Mouse (Mus musculus): ENCODE results near the gene Tent4b.

Gene Tent4b

DNA sequence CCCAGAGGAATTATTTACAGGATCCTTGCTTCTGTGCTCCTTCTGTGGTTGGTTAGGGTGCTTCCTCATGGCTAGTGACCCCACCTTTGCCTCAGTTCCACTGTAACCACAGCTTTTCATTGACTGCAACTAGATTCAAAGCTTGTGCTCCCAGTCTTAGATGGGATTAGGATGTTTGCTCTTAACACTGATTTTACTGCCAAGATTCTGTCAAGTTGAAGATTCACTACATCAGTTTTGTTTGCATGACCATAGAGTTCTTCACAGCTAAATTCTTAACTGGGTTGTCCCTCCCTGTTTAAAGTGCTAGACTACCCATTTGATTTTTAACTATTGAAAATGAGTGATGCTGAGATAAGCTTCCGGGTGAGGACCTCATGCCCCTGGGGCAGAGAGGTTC, 29.3 kb downstream of the Tent4b start:
- DNase-seq (ENCODE audit: low spot score in 2 of 2): no peak

DNA sequence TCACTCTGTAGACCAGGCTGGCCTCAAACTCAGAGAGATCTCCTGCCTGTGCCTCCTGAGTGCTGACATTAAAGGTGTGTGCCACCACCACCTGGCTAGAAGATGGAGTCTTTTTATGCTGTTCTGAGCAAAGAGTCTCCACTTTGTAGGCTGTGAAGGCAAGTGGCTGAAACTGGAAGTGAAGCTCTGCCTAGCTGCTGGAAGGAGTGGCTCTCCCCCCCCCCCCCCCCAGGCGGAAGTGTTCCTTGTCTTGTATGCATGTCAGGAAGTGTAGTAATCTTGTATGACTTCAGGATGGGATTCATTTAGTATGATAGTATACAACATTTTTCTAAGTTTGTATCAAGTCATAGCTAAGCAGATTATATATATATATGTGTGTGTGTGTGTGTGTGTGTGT, 29.8 kb downstream of the Tent4b start:
- no peak for DNase-seq (ENCODE audit: low spot score in 2 of 2)

DNA sequence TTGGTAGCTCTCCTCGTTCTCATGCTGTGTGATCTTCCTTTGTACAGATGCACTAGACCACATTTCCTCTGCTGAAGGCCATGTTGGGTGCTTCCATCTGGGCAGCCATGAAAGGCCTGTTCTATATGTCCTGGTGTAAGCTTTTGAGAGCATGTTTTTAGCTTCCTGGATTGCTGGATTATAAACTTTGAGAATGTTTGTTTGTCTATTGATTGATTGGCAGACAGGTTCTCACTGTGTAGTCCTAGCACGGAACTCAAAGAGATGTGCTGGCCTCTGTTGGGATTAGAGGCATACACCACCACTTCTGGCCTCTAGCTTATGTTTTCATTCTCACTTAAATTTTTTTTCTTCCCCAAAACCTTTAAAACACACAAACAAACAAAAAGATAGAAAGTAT, 37.7 kb downstream of the Tent4b start:
- no peak for DNase-seq (ENCODE audit: low spot score in 2 of 2)

DNA sequence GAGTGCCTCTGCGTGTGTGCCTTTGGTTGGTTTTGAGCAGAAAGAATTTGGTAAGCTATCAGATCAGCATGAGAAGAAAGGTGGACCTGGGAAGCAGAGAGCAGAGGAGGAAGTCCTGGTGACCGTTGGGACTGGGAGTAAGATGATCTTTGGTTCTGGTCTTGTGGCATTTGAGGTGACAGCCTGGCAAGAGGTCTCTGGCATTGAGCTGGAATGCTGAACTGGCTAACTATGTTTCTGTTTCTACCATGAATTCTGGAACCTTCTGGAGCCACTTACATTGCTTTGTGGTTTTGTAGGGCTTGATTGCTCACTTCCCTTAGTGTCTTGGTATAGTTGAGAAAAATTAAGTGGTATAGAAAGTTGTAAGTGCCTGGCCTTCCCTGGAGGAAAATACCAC, 38.6 kb downstream of the Tent4b start:
- DNase-seq (ENCODE audit: low spot score in 2 of 2): no peak

DNA sequence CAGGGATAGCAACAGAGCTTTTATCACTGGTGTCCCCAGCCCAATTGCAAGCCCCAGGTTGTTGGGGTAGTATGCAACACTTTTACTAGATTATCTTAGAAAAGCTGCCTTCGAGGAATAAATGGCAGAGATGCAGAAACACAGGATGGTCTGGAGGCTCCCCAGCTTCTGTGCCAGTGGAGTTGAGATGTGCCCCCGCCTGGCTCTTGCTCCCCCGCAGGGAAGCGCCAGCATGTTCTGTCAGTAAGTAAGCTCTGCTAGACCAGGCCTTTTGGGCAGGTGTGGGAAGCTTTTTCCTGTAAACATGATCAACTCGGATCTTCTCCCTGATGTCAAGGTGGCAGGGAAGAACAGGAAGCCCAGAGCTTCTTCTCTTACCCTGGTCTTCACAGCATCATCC, 40.3 kb downstream of the Tent4b start:
- DNase-seq (ENCODE audit: low spot score in 2 of 2): no peak

DNA sequence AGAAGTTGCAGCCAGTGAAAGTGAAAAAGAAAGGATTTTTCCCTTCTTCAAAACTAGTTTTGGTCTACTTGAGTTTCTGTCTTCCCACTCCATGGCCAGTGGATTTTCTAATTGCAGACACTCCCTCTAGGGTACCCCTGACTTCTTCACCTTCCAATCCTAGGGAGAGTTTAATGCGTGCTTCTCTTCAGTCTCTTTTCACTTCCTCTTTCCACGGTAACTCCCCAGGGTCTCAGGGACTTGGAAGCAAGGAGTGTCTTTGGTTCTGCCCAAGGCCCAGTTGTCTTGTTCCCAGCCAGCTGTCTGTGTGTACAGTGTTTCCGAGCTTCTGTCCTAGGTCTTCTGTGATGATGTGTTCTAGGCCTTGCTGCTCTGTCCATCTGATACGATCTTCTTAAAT, 42.9 kb downstream of the Tent4b start:
- no peak for DNase-seq (ENCODE audit: low spot score in 2 of 2)

- DNase-seq (ENCODE audit: low spot score in 2 of 2): peak; percentile 21 to 23
These were observed 45.3 kb downstream of the Tent4b start for GRCm38 (mm10) chr8:88244298-88244697.

DNA sequence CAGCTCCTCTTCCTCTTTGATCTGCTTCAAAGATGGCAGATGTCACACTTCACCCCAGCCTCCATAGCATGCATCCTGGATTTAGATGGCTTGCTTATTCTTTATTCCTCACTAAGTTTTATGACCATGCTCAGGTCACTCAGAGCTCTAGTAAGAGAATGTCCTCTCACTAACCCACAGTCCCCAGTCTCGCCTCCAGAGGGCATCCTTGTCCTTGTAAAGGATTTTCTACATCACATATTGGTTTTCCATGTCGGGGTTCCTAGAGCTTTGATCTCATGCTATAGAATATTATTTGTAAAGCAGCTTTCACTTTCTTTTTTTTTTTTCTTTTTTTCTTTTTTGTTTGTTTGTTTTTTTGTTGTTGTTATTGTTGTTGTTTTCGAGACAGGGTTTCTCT, 53.8 kb downstream of the Tent4b start:
- no peak for DNase-seq (ENCODE audit: low spot score in 2 of 2)

DNA sequence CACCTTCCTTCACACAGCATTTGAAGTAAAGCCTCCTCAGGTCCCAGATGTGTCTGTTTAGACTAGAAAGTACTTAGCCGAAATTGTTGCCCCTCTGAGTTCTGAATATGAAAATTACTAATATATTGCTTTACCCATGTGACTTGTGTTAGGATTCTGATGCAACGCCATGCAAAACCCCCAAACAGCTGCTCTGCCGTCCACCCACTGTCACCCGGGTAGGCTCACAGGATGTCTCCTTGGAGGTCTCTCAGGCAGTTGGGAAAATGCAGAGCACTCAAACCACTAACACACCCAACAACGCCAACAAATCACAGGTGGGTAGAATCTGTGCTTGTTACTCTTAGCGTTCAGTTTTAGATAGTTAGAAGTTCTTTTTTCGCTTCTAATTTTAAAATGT, 55.9 kb downstream of the Tent4b start:
- DNase-seq (ENCODE audit: low spot score in 2 of 2): no peak

- DNase-seq (ENCODE audit: low spot score in 2 of 2): no peak
These were observed 59.0 kb downstream of the Tent4b start for GRCm38 (mm10) chr8:88258024-88258423.

GRCm38 (mm10) chr8:88258544-88258943, 59.5 kb downstream of the Tent4b start:
- no peak for DNase-seq (ENCODE audit: low spot score in 2 of 2)

- no peak for DNase-seq (ENCODE audit: low spot score in 2 of 2)
These were observed 61.5 kb downstream of the Tent4b start for GRCm38 (mm10) chr8:88260466-88260980.

- no peak for DNase-seq (ENCODE audit: low spot score in 2 of 2)
These were observed 64.0 kb downstream of the Tent4b start for GRCm38 (mm10) chr8:88262831-88263635.

GRCm38 (mm10) chr8:88265511-88265910, 66.5 kb downstream of the Tent4b start:
- DNase-seq (ENCODE audit: low spot score in 2 of 2): no peak

- DNase-seq (ENCODE audit: low spot score in 2 of 2): peak; percentile 55 to 81
These were observed 67.3 kb downstream of the Tent4b start for GRCm38 (mm10) chr8:88266170-88266800.

DNA sequence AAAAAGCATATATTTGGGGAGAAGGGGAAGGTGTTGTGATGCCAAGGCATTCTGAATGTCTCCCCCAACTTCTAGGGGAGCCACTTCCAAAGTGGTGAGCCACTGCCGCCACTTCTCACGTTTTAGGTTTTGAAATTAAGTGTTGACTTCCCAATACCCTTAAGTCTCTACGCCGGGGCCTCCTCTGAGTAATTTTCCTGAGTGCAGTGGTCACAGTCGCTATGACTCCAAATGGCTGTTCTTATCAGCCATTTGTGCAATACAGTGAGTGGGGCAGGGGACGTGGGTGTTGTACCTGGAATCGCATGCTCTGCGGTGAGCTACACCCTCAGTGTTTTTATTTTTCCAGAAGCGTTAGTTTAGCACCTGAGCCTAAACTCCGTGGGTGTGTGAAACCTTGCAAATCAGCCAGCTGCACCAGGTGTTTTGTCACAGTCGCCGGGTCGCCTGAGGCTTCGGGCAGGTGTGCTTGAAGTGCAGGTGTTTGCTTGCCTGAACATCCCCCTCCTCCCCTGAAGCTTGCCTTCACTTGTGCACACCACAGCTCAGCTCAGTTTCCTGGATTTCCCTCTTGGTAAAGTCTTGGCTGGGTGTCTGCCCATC, 67.9 kb downstream of the Tent4b start:
- no peak for DNase-seq (ENCODE audit: low spot score in 2 of 2)

DNA sequence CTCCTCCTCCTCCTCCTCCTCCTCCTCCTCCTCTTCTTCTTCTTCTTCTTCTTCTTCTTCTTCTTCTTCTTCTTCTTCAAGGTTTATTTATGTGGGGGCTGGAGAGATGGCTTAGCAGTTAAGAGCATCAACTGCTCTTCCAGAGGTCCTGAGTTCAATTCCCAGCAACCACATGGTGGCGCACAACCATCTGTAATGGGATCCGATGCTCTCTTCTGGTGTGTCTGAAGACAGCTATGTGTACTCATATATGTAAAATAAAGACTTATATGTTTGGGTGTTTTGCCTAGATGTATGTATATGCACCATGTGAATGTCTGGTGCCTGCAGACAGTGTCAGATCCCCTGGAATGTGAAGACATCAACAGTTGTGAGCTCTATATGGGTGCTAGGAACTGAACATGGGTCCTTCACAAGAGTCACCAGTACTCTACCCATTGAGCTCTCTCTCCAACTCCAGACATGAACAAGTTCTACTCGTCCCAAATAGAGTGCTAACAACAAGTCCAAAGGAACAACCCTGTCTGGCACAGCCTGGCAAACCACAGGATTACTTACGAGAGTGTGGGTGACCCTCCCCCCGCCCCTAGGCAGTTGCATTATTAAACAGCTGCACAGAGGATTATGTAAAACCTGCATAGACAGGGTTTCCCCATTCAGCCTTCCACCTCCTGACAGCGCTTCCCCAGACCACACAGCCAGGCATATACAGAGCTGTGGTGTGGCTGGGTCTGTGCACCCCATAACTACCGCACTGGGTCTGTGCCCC, 70.3 kb downstream of the Tent4b start:
- DNase-seq (ENCODE audit: low spot score in 2 of 2): no peak

DNA sequence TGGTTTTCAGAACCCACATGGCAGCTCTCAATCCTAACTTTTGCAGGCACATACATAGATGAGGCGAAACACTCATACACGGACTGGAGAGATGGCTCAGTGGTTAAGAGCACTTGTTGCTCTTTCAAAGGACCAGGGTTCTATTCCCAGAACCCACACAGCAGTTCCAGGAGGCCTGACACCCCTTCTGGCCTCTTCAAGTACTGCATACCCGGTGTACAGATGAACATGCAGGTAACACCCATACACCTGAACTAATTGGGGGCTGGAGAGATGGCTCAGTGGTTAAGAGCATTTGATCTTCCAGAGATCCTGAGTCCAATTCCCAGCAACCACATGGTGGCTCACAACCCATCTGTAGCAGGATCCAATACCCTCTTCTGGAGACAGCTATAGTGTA, 71.1 kb downstream of the Tent4b start:
- no peak for DNase-seq (ENCODE audit: low spot score in 2 of 2)

DNA sequence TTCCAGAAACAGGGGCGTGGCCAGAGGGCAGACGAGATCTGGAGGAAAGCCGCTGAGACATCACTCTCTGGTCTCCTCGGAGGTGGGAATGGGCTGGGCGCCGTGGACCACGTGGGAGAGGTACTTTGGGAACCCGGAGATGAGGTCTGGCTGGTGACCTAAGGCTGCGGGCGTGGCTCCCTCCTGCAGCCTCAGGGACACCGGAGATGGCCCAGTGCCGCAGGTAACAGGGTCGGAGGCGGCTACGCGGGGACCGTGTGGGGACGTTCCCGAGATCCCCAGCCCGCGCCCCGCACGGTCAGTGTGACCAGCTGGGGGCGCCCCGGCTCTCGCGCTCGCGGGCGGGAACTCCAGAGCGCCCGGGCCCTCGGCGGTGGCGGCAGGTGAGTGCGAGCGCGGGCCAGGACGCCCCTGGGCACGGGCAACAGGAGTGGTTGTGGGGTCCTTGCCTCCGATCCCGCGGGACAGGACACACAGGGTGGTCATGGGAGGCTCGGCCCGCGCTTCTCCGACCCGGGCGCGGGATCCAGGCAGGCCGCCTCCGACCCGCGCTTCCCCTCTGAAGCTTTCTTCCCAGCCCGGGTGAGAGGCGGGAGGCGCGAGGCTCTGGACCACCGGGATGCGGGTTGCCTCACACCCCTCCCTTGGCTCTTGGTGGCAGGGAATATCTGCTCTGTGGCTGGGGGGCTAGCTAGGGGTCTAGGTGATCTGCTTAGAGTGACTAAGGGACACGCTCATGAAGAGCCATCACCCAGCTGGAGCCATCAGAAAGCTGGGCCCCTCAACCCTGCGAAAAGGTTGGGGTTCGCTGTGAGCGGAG, 73.4 kb downstream of the Tent4b start, which contains the start of gene Adcy7:
Gene Adcy7 (plus strand): TSS at position 173 of the 820 bp plus-strand sequence.
- DNase-seq (ENCODE audit: low spot score in 2 of 2): peak in 1 of 2 experiments; percentile 44

GRCm38 (mm10) chr8:88273051-88273430, 74.0 kb downstream of the Tent4b start:
- no peak for DNase-seq (ENCODE audit: low spot score in 2 of 2)

DNA sequence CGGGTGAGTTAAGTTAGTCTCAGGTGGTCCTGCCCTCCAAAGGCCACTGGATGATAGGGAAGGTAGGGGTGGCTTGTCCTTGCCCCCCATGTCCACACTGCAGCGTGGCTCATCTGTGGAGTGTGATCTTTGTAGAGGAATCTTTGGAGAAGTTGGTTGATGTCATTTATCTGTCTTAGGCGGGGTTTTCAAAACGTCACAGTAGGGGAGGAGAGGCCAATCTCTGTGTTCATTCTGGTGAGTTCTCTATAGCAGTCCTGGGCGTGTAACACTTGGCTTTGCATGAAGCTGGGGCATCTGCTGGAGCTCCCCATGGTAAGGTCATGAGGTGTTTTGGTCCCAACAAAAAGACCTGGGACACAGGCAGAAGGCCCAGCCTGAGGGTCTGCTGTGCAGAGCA, 75.1 kb downstream of the Tent4b start:
- no peak for DNase-seq (ENCODE audit: low spot score in 2 of 2)
